Mouse (Mus musculus): ENCODE measurements around the gene Tnpo1. TPM values are rescaled to one million over a fixed set of nuclear protein-coding genes. Genes with fewer than 3 reads are reported as not detected.
"Not testable (repeated sequence)": the region's sequence is repeated elsewhere in the genome, so short reads cannot be mapped to it uniquely, and the experiment has no call there.

Tnpo1 gene
- total RNA-seq, 2 experiments from 2014 or later = 95.4 to 97.2 TPM

GRCm38 (mm10) chr13:98883774-98884173 is 42.4 kb downstream of the Tnpo1 start:
- no peak for DNase-seq

- DNase-seq = no peak
These were observed 44.2 kb downstream of the Tnpo1 start for GRCm38 (mm10) chr13:98881991-98882390.

GRCm38 (mm10) chr13:98880336-98880735 is 45.8 kb downstream of the Tnpo1 start:
- DNase-seq = no peak

DNA sequence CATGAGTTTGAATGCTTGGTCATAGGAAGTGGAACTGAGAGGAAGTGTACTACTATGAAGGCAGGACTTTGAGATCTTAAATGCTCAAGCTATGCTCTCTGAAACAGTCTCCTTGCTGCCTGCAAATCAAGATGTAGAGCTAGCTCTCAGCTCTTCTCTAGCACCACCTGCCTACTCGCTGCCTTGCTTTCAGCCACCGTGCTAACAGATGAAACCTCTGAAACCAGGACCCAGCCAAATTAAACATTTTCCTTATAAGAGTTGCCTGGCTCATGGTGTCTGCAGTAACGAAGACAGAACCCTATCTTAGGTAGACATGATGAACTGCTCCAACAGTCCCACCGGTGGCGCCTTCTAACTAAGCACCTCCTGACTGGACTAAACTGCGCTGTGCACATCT is 46.8 kb downstream of the Tnpo1 start:
- DNase-seq = no peak

DNA sequence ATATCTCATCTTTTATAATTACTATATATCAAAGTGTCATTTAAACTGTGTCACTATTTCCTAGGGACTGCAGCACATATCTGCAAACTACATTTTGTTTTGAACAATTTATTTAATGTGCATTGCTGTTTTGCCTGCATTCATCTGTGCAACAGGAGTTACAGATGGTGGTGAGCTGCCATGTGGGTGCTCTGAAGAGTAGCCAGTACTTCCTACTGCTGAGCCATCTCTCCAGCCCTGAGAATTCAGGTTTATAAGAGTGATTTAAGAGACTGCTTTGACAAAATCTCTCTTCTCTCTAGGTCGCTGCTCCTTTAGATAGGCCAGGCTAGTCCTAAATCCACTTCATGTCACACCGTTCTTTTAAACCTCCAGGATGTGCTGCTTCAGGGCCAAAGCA is 49.0 kb downstream of the Tnpo1 start:
- no peak for DNase-seq

DNA sequence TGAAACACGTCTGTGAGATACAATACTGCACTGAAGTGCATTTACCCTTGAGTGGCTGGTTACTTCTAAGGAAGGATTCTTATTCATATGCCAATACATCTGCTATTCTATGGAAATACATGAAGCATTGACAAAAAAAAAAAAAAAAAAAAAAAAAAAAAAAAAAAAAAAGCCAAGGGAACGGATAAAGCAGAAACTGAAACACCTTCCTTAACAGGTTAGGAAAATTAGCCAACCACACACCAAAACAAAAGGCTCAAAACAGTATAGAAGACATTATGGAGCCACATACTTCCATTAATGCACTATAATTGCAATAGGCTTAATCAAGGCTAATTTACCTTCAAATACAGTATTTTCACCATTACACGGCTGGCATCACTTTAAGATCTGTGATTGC is 51.5 kb downstream of the Tnpo1 start:
- DNase-seq = no peak

GRCm38 (mm10) chr13:98872273-98872847 is 53.8 kb downstream of the Tnpo1 start:
- DNase-seq = no peak

DNA sequence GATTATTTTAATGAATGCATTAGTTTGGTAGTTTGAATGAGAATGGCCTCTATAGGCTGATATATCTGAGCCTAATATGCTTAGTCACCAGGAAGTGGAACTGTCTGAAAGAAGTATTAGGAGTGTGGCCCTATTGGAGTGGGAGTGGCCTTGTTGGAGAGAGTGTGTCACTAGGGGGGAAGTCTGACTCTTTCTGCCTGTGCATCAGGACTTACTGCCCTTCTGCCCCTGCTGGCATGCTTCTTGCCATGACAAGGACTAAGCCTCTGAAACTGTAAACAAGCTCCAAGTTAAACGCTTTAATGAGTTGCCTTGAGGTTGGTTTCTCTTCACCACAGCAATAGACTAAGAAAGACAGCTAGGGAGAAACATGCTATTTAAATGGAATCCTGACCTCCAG is 54.9 kb downstream of the Tnpo1 start:
- DNase-seq = no peak

- DNase-seq = no peak
These were observed 57.8 kb downstream of the Tnpo1 start for GRCm38 (mm10) chr13:98868236-98868923.

DNA sequence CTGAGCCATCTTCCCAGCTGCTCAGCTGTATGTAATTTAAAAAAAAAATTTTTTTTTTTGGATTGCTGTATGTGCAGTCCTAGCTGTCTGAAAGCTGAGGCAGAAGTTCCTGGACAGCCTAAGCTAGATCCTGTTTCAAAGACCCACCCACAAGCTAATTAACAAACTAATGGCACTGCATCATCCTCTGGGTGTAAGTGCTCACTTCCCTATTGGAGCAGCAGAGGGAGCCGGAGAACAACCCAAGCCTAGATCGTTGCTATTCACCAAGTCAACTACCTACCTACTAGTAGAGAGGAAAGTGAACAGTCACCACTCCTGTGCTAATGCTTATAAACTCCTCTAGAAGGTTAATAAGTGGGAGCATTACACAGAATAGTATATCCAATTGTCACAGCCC is 58.4 kb downstream of the Tnpo1 start:
- peak; percentile 68 for DNase-seq

GRCm38 (mm10) chr13:98855291-98855690 is 70.9 kb downstream of the Tnpo1 start:
- no peak for DNase-seq

GRCm38 (mm10) chr13:98845794-98846193 is 80.4 kb downstream of the Tnpo1 start:
- DNase-seq = no peak

DNA sequence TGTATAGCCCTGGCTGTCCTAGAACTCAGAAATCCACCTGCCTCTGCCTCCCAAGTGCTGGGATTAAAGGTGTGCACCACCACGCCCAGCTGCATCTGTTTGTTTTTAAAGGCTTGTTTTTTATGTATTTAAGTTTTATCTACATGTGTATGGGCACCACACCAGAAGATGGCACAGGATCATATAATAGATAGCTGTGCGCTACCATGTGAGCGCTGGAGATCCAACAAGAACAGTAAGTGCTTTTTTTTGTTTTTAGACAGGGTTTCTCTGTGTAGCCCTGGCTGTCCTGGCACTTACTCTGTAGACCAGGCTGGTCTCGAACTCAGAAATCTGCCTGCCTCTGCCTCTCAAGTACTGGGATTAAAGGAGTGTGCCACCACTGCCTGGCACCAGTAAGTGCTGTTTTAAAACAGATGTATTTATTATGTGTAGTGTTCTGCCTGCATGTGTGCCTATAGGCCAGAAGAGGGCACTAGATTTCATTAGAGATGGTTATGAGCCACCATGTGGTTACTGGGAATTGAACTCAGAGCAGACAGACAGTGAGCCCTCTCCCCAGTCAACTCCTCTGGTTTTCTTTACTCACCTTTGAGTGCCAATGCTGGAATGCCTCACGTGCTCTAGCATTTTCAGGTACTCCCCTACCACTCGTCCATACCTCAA is 89.6 kb downstream of the Tnpo1 start:
- no peak for DNase-seq

GRCm38 (mm10) chr13:98835740-98836139 is 90.4 kb downstream of the Tnpo1 start:
- no peak for DNase-seq

DNA sequence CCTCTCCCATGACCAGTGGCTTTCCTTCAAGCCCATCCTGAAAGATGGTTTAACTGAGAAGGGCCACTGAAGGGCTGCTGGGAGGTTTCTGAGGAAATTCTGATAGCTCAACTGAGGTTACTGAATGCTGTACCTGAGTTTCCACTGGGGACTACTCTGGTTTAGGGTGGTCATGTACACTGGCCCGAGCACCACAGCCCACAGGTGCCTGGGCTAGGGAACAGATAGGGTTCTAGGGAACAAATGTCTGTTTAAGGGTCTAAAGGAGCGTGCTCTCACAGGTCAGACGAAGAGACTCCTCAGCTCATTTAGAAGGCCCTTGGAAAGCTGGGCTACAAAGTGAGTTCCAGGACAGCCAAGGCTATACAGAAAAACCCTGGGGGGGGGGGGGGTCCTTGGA is 91.5 kb downstream of the Tnpo1 start:
- DNase-seq = no peak

DNA sequence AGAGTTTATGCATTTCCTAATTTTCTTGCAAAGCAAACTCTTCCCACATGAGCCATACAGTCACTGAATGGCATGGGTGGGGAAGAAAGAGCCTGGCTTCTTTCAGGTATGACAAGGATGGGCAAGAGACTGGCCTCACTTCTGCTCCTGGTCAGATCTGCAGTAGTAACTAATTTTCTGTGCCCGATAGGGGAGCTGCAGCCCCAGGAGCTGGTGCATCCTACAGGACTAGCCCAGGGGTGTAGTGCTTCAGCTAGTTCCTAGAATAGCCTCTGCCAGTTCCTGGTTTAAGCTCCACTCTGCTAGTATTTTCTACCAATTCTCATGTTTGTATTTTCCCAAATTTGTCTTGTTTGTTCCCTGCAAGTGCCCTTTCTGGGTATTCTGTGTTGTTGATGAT is 92.0 kb downstream of the Tnpo1 start:
- DNase-seq = no peak

DNA sequence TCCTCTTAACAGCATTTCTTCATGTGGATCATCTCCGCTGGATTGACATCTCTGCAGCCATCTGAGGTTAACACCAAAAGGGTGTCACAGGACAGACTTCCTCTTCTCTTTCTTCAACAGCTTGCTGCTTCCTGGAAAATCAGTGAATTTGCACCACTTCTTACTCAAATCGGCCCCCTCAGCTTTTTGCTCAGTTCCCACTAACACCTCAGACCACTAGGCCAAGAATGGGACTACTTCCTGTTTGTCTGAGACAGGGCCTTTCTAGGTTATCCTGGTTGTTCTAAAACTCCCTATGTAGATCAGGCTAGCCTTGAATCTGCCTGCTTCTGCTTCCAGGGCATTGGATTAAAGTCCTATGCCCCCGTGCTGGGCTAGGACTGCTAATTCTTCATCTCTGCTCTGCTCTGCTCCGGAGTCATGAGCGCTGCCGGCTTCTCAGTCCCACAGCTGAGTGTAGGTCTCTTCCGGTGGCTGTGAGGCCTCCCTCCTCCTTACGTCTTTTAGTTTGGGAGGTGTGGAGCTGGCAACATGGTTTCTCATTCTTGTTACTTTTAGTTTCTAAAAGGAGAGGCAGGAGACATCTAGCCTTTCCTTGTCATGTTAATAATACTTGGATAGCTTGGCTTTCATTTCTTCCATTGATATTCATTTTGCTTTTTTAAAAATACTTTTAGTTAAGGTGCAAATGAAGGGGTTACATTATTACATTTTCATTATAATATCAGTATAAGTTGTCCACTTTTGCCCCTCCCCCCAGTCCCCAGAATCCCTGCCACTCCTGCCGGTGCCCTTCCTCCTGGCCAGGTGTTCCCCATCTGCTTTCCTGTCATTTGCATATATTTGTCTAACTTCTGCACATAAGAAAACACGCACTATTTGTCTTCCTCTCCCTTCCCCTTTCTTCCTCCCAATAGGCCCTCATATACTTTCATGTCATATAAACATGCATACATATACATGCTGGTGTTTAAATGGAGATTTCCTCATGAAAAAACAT is 93.4 kb downstream of the Tnpo1 start:
- DNase-seq = no peak

GRCm38 (mm10) chr13:98829026-98829425 is 97.2 kb downstream of the Tnpo1 start:
- not testable (repeated sequence) for DNase-seq

DNA sequence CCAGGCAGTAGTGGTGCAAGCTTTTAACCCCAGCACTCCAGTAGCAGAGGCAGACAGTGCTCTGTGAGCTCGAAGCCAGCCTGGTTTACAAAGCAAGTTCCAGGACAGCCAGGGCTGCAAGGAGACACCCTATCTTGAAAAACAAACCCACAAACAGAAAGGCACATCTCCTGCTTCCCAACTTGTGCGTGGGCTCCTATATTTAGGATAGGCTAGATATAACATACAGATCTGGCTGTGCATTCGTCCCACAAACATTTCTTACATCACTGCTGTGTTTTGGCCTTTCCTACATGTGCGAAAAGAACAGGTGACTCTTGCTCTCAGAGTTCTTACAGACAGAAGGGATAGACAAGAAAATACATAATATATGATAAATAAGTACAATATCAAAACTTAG is 100.6 kb downstream of the Tnpo1 start:
- DNase-seq = no peak

DNA sequence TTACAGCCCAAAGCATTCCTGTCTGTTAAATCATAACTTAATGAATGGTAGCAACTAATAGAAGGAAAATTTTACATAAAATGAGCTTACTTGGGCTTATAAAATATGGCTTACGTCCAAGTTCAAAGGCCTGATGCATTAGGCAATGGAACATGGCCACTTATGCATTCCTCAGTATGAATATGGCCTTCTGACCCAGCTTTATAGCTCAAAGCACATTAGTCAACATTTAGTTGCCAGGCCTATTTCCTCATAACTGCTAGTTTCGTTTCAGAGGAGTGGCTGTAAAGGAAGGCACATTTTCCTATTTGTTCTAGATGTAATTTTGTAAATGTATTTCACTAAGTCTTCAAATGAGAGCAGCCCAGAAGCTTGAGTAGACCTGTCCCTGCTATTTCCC is 107.1 kb downstream of the Tnpo1 start:
- no peak for DNase-seq

- DNase-seq = no peak
These were observed 108.0 kb downstream of the Tnpo1 start for GRCm38 (mm10) chr13:98818205-98818604.

GRCm38 (mm10) chr13:98817766-98818165 is 108.4 kb downstream of the Tnpo1 start:
- DNase-seq = no peak
